Mouse (Mus musculus) midbrain, embryonic 10.5 days (tissue): Measurements from ENCODE around the gene Mtpn. TPM values are rescaled to one million over a fixed set of nuclear protein-coding genes. Genes with fewer than 3 reads are reported as not detected.

ENCODE experiments used
- DNase-seq: peaks from one replicate; pipeline ENCODE4 v3.0.0-alpha.2; 2017; ENCODE audit warnings: low spot score
- H3K27ac ChIP-seq: fragments of 300-500 bp; sonication (generic); replicated peaks from 2 replicates; pipeline ENCODE4 v1.5.1; 2016; ENCODE audit warnings: mild to moderate bottlenecking
- H3K27me3 ChIP-seq: fragments of 300-500 bp; sonication (generic); 2 replicates; pipeline ENCODE4 v1.6.1; 2016; ENCODE audit warnings: low read depth, mild to moderate bottlenecking; ENCODE audit not compliant: poor library complexity, severe bottlenecking
- H3K36me3 ChIP-seq: fragments of 300-500 bp; sonication (generic); 2 replicates; pipeline ENCODE4 v1.6.1; 2016; ENCODE audit warnings: mild to moderate bottlenecking, moderate library complexity
- H3K4me1 ChIP-seq: fragments of 300-500 bp; sonication (generic); 2 replicates; pipeline ENCODE4 v1.6.1; 2016
- H3K4me3 ChIP-seq: fragments of 300-500 bp; sonication (generic); 2 replicates; pipeline ENCODE4 v1.5.1; 2016; ENCODE audit warnings: mild to moderate bottlenecking, moderate library complexity
- H3K9me3 ChIP-seq: fragments of 300-500 bp; sonication (generic); replicated peaks from 2 replicates; pipeline ENCODE4 v1.6.1; 2016; ENCODE audit warnings: mild to moderate bottlenecking
- WGBS: fragments of 180-500 bp; shearing (Covaris S2); methylation state at CpG from one replicate; pipeline ENCODE4 v1.1.7; 2016; 5-methylcytosine and 5-hydroxymethylcytosine counted together
- microRNA-seq: library from miRNA; unstranded; fragments of <30 nt; microRNA quantifications from one replicate; pipeline ENCODE4, GENCODE M21; 2017
- polyA plus RNA-seq: library from polyadenylated mRNA; unstranded; fragments of >200 nt; fragmentation: Nextera tagmentation; extraction: Ambion mirVana; gene quantifications from 2 replicates; pipeline ENCODE4 v1.2.1, GENCODE M21; 2016

The Mtpn gene
- polyA plus RNA-seq, 1 experiment from 2014 or later: 150 TPM

- no peaks in the 10 kb centered on the region for H3K36me3 ChIP-seq
- no peaks in the 10 kb centered on the region for H3K4me1 ChIP-seq
- no peak overlapping the region for H3K27ac ChIP-seq
- no peaks in the 10 kb centered on the region for H3K27me3 ChIP-seq
- H3K4me3 ChIP-seq: no peak overlapping the region
- DNase-seq: no peak
- WGBS: 95% methylated on average over 4 of the region's 4 CpGs
- H3K9me3 ChIP-seq: no peaks in the 10 kb centered on the region
Measured at GRCm38 (mm10) chr6:35497406-35497805, 42.3 kb downstream of the Mtpn start.

GRCm38 (mm10) chr6:35493851-35494250, 45.8 kb downstream of the Mtpn start:
- Histone ChIP-seq H3K27ac (no peak overlapping the region), H3K9me3 (0 out of 2 replicates have a peak, but pooled peaks cover 3% of the 10 kb centered on the region), H3K27me3 (no peaks in the 10 kb centered on the region), H3K36me3 (no peaks in the 10 kb centered on the region), H3K4me1 (no peaks in the 10 kb centered on the region), H3K4me3 (no peak overlapping the region)
- 90% methylated on average over 6 of the region's 6 CpGs for WGBS
- no peak for DNase-seq

GRCm38 (mm10) chr6:35479651-35480335, 59.9 kb downstream of the Mtpn start:
- no peak for DNase-seq
- H3K4me3 ChIP-seq: no peak overlapping the region
- 34% methylated on average over 5 of the region's 5 CpGs for WGBS
- H3K27ac ChIP-seq: no peak overlapping the region
- H3K9me3 ChIP-seq: 0 out of 2 replicates have a peak, but pooled peaks cover 8% of the 10 kb centered on the region
- no peaks in the 10 kb centered on the region for H3K36me3 ChIP-seq
- H3K4me1 ChIP-seq: peaks cover 8% of the 10 kb centered on the region; the same call in 1 of the 2 replicates
- H3K27me3 ChIP-seq: peaks cover 64% of the 10 kb centered on the region

GRCm38 (mm10) chr6:35476830-35477229, 62.9 kb downstream of the Mtpn start:
- Histone ChIP-seq H3K27ac (no peak overlapping the region), H3K9me3 (0 out of 2 replicates have a peak, but pooled peaks cover 8% of the 10 kb centered on the region), H3K4me3 (no peak overlapping the region), H3K36me3 (no peaks in the 10 kb centered on the region), H3K4me1 (peaks cover 8% of the 10 kb centered on the region; the same call in 1 of the 2 replicates), H3K27me3 (peaks cover 34% of the 10 kb centered on the region)
- WGBS: 88% methylated on average over 1 of the region's 1 CpGs
- no peak for DNase-seq

DNA sequence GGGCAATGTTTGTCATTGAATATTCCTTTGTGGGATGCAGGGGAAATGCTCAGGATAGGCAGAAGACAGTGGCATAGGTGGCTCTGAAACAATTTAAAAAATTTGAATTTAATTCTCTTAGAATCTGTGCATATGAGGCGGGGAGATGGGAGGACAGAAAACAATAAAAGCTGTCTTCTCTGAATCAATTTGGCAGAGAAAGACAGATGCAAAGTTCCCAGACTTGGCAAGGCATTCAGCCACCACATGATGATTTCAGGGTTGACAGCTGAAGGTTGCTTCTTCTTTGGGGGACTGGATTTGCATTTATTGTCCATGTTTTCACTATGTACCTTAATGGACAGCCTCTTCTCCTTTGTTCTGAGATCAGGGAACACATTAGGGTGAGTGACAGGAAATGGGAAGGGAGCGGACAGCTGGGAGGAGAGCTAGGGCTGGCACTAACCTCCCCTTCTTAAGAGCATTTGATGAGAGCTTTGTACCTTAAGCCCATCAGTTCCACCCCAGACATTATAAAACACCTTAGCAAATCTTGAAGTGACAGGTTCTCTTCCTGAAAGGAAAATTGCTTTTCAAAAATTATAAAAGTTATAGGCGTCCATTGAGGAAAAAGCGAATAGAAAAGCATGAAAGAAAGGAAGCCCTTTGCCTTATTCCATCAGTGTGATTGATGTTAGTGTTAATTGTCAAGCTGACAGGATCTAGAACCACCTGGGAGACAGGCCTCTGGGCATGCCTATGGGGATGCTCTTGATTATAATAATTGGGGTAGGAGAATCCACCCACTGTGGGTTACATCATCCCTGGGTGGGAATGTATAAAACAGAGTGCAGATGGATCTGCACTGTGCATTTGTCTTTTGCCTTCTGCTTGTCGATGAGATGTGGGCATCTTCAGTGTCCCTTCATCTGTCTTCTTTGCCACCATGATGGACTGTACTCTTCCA, 76.0 kb downstream of the Mtpn start:
- DNase-seq: no peak
- 80% methylated on average over 5 of the region's 5 CpGs for whole genome bisulfite sequencing

DNA sequence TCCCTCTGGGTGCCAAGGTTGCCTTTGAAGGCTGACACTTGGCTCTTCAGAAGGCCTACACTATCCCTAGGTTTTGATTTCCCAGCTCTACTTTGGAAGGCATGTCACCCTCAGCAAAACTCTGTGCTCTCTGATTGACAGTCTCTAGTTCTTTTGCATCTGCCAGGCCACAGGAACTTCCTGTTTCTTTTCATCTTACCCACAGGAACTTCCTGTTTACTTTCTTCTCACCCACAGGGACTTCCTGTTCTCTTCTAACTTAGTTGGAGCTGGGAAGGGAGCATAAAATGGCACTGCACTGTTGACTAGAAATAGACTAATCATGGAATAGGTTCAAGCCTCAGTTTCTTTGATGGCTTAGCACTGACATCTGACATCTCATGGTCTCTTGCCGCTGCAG, 77.2 kb downstream of the Mtpn start:
- H3K27me3 ChIP-seq: no peaks in the 10 kb centered on the region
- H3K9me3 ChIP-seq: no peaks in the 10 kb centered on the region
- H3K36me3 ChIP-seq: no peaks in the 10 kb centered on the region
- no peaks in the 10 kb centered on the region for H3K4me1 ChIP-seq
- H3K4me3 ChIP-seq: no peak overlapping the region
- no peak for DNase-seq
- WGBS: 90% methylated on average over 1 of the region's 1 CpGs
- no peak overlapping the region for H3K27ac ChIP-seq

More for the DNA sequence above, 76.0 kb downstream of the Mtpn start:
- Histone ChIP-seq H3K36me3 (no peaks in the 10 kb centered on the region), H3K9me3 (no peaks in the 10 kb centered on the region), H3K27me3 (no peaks in the 10 kb centered on the region), H3K4me3 (no peak overlapping the region), H3K4me1 (no peaks in the 10 kb centered on the region), H3K27ac (no peak overlapping the region)

Small RNA genes within 50 kb of the gene (microRNA-seq; reads per million reads assigned to microRNA genes)
- not detected for gene Gm23053

Other genes starting within 250 kb of the Mtpn start
- 0.16 and 0.37 TPM in 2 replicates for gene Slc13a4, start 231.8 kb downstream of the Mtpn start, polyA plus RNA-seq
- not detected in 2 replicates for gene Fam180a, start 213.7 kb downstream of the Mtpn start, polyA plus RNA-seq